Mouse (Mus musculus) forebrain, embryonic 10.5 days (tissue): Measurements from ENCODE around the gene Pus3. TPM values are rescaled to one million over a fixed set of nuclear protein-coding genes. Genes with fewer than 3 reads are reported as not detected.

Experiments used
- DNase-seq: peaks from one replicate; pipeline ENCODE4 v3.0.0-alpha.2; 2017; ENCODE audit warnings: low spot score; ENCODE audit errors: extremely low spot score
- H3K27ac ChIP-seq: fragments of 300-500 bp; sonication (generic); 2 replicates; pipeline ENCODE4 v1.5.1; 2016; ENCODE audit warnings: mild to moderate bottlenecking
- H3K27me3 ChIP-seq: fragments of 300-500 bp; sonication (generic); 2 replicates; pipeline ENCODE4 v1.6.1; 2016; ENCODE audit warnings: mild to moderate bottlenecking; ENCODE audit not compliant: poor library complexity, severe bottlenecking
- H3K36me3 ChIP-seq: fragments of 300-500 bp; sonication (generic); replicated peaks from 2 replicates; pipeline ENCODE4 v1.6.1; 2016; ENCODE audit warnings: mild to moderate bottlenecking, moderate library complexity
- H3K4me1 ChIP-seq: fragments of 300-500 bp; sonication (generic); 2 replicates; pipeline ENCODE4 v1.6.1; 2016
- H3K4me3 ChIP-seq: fragments of 300-500 bp; sonication (generic); 2 replicates; pipeline ENCODE4 v1.5.1; 2016; ENCODE audit warnings: mild to moderate bottlenecking, moderate library complexity
- H3K9me3 ChIP-seq: fragments of 300-500 bp; sonication (generic); 2 replicates; pipeline ENCODE4 v1.6.1; 2016; ENCODE audit warnings: mild to moderate bottlenecking, moderate library complexity
- whole genome bisulfite sequencing: fragments of 180-500 bp; shearing (Covaris S2); methylation state at CpG from one replicate; pipeline ENCODE4 v1.1.7; 2016; 5-methylcytosine and 5-hydroxymethylcytosine counted together
- polyA plus RNA-seq: library from polyadenylated mRNA; unstranded; fragments of >200 nt; fragmentation: Nextera tagmentation; extraction: Ambion mirVana; gene quantifications from 2 replicates; pipeline ENCODE4 v1.2.1, GENCODE M21; 2016

The Pus3 gene
- polyA plus RNA-seq, 1 experiment from 2014 or later = 22.9 TPM

DNA sequence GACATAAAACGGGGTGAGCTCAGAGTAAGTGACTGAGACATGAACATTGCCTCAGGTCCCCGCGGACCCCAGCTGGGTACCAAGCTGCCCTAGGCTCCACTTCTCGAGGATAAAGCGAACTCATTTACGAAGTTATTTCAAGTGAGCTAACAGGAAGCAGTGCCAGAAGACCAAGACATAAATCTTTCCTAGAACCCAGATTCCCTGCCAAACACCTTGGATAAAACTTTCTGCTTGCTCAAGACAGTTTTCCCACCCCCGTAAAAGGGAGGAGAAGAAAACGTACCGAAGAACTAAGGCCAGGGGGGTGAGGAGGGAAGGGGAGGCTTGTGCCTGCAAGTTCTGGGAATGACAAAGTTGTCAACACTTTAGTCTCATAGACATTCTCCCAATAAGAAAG is 25.1 kb upstream of the Pus3 start:
- Histone ChIP-seq H3K4me3 (no peak overlapping the region), H3K27ac (no peak overlapping the region), H3K9me3 (no peaks in the 10 kb centered on the region), H3K4me1 (peaks cover 29% of the 10 kb centered on the region), H3K36me3 (no peaks in the 10 kb centered on the region), H3K27me3 (no peaks in the 10 kb centered on the region)
- no peak for DNase-seq
- 88% methylated on average over 9 of the region's 9 CpGs for WGBS

GRCm38 (mm10) chr9:35535110-35535509 is 23.3 kb upstream of the Pus3 start:
- WGBS = 15% methylated on average over 2 of the region's 2 CpGs
- Histone ChIP-seq H3K4me3 (no peak overlapping the region), H3K27me3 (no peaks in the 10 kb centered on the region), H3K9me3 (no peaks in the 10 kb centered on the region), H3K36me3 (no peaks in the 10 kb centered on the region), H3K27ac (peak overlapping the region; percentile 40; the same call in 1 of the 2 replicates), H3K4me1 (peaks cover 28% of the 10 kb centered on the region)
- peak; percentile 68 for DNase-seq

DNA sequence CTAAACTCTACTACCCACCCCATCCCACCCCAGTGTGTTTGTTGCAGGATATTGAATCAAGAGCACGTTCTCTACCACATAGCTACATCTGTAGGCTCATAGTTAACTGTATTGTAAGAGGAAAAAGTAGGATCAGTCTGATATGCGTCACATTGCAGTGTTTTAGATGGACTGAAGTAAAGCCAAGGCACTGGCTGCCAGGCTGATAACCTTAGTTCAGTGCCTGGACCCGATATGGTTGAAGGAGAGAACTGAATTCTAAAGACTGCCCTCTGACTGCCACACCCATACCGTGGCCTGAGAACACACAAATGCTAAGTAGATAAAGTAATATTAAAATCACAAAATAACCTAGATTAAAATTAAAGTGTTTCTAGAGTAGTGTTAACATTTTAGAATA is 22.5 kb upstream of the Pus3 start:
- DNase-seq = no peak
- H3K4me3 ChIP-seq = no peak overlapping the region
- no peaks in the 10 kb centered on the region for H3K9me3 ChIP-seq
- H3K4me1 ChIP-seq = peaks cover 22% of the 10 kb centered on the region
- 85% methylated on average over 4 of the region's 4 CpGs for WGBS
- H3K27ac ChIP-seq = no peak overlapping the region
- H3K27me3 ChIP-seq = no peaks in the 10 kb centered on the region
- no peaks in the 10 kb centered on the region for H3K36me3 ChIP-seq

- Histone ChIP-seq H3K27me3 (no peaks in the 10 kb centered on the region), H3K27ac (no peak overlapping the region), H3K9me3 (no peaks in the 10 kb centered on the region), H3K36me3 (no peaks in the 10 kb centered on the region), H3K4me1 (peaks cover 22% of the 10 kb centered on the region), H3K4me3 (no peak overlapping the region)
- DNase-seq = no peak
- 89% methylated on average over 13 of the region's 13 CpGs for WGBS
These were observed 19.2 kb upstream of the Pus3 start for GRCm38 (mm10) chr9:35539001-35539750.

GRCm38 (mm10) chr9:35541024-35541423 is 17.4 kb upstream of the Pus3 start:
- Histone ChIP-seq H3K27ac (no peak overlapping the region), H3K4me3 (no peak overlapping the region), H3K4me1 (peaks cover 17% of the 10 kb centered on the region), H3K9me3 (no peaks in the 10 kb centered on the region), H3K27me3 (no peaks in the 10 kb centered on the region), H3K36me3 (no peaks in the 10 kb centered on the region)
- no peak for DNase-seq
- WGBS = 83% methylated on average over 5 of the region's 5 CpGs

DNA sequence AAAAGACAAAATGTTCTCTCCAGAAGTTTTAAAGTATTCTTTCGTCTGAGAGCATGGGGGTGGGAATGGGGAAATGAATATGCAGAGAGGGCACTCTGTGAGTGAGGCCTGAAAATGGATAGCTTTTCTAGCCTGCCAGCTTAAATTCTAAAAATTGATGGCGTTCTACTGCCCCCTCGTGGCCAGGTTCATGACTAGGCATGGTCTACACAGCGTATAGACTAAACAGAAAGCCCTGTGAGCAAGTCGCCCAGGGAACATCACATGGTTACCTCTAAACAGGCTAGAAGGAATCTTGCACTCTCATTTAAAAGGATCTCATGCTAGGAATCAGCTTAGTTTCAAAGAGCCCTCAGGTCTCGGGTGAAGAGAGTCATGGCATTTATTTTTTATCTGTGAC is 16.9 kb upstream of the Pus3 start:
- Histone ChIP-seq H3K36me3 (no peaks in the 10 kb centered on the region), H3K27me3 (no peaks in the 10 kb centered on the region), H3K4me1 (peaks cover 17% of the 10 kb centered on the region), H3K27ac (no peak overlapping the region), H3K4me3 (no peak overlapping the region), H3K9me3 (no peaks in the 10 kb centered on the region)
- peak; percentile 83 for DNase-seq
- 10% methylated on average over 6 of the region's 6 CpGs for WGBS

DNA sequence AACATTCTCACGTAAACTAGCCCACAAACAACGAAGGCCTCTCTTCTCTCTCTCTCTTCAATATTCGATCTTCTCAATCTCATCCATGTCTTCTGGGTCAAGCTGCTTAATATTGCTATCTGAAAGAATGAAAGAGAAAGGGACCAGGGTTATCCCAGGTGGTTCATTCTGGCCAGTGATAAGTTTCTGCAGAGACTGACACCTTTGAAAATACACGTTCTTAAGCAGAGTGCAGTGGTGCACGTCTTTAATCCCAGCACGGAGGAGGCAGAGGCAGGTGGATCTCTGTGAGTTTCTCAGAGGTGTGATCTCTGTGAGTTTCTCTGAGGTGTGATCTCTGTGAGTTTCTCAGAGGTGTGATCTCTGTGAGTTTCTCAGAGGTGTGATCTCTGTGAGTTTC is 16.5 kb upstream of the Pus3 start:
- Histone ChIP-seq H3K4me3 (no peak overlapping the region), H3K4me1 (peaks cover 17% of the 10 kb centered on the region), H3K9me3 (no peaks in the 10 kb centered on the region), H3K27me3 (no peaks in the 10 kb centered on the region), H3K27ac (no peak overlapping the region), H3K36me3 (no peaks in the 10 kb centered on the region)
- no peak for DNase-seq
- WGBS = 72% methylated on average over 6 of the region's 6 CpGs

- WGBS = 90% methylated on average over 14 of the region's 14 CpGs
- no peaks in the 10 kb centered on the region for H3K36me3 ChIP-seq
- H3K4me1 ChIP-seq = peaks cover 7% of the 10 kb centered on the region
- no peaks in the 10 kb centered on the region for H3K9me3 ChIP-seq
- no peaks in the 10 kb centered on the region for H3K27me3 ChIP-seq
- no peak overlapping the region for H3K27ac ChIP-seq
- DNase-seq = no peak
- no peak overlapping the region for H3K4me3 ChIP-seq
These were observed 15.1 kb upstream of the Pus3 start for GRCm38 (mm10) chr9:35543099-35543860.

DNA sequence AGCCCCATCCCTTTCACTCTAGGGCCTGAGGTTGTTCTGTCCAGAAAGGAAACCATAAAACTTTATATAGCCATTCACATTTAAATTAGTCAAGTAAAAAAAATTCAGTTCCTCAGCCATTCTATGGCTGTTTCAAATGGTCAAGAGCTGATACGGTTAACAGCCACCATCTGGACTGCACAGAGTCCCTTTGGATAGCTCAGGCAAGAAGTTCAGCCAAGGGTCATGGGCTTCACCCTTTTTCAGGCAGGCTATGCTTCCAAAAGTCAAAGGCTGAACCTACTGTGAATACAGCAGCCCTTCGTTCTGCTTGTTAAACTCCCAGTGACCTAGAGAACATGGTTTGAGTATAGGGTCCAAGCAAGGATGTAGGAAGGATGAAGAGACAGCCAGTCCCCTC is 13.7 kb upstream of the Pus3 start:
- H3K36me3 ChIP-seq = no peaks in the 10 kb centered on the region
- no peaks in the 10 kb centered on the region for H3K27me3 ChIP-seq
- 68% methylated on average over 2 of the region's 2 CpGs for WGBS
- no peak overlapping the region for H3K27ac ChIP-seq
- H3K4me3 ChIP-seq = no peak overlapping the region
- H3K4me1 ChIP-seq = no peaks in the 10 kb centered on the region
- DNase-seq = no peak
- H3K9me3 ChIP-seq = no peaks in the 10 kb centered on the region

- Histone ChIP-seq H3K27ac (no peak overlapping the region), H3K4me1 (no peaks in the 10 kb centered on the region), H3K9me3 (no peaks in the 10 kb centered on the region), H3K27me3 (no peaks in the 10 kb centered on the region), H3K36me3 (no peaks in the 10 kb centered on the region), H3K4me3 (no peak overlapping the region)
- no peak for DNase-seq
- WGBS = 82% methylated on average over 12 of the region's 12 CpGs
These were observed 12.7 kb upstream of the Pus3 start for GRCm38 (mm10) chr9:35545704-35546103.

- H3K4me3 ChIP-seq = no peak overlapping the region
- no peak overlapping the region for H3K27ac ChIP-seq
- DNase-seq = no peak
- WGBS = 90% methylated on average over 9 of the region's 9 CpGs
- H3K4me1 ChIP-seq = no peaks in the 10 kb centered on the region
- H3K27me3 ChIP-seq = no peaks in the 10 kb centered on the region
- H3K9me3 ChIP-seq = no peaks in the 10 kb centered on the region
- H3K36me3 ChIP-seq = no peaks in the 10 kb centered on the region
These were observed 11.7 kb upstream of the Pus3 start for GRCm38 (mm10) chr9:35546745-35547144.

- DNase-seq = no peak
- Histone ChIP-seq H3K27ac (no peak overlapping the region), H3K9me3 (no peaks in the 10 kb centered on the region), H3K27me3 (no peaks in the 10 kb centered on the region), H3K4me1 (no peaks in the 10 kb centered on the region), H3K36me3 (no peaks in the 10 kb centered on the region), H3K4me3 (no peak overlapping the region)
- WGBS = 89% methylated on average over 9 of the region's 9 CpGs
These were observed 9.9 kb upstream of the Pus3 start for GRCm38 (mm10) chr9:35548455-35548854.

- peaks cover 19% of the 10 kb centered on the region for H3K27me3 ChIP-seq
- H3K36me3 ChIP-seq = peaks cover 13% of the 10 kb centered on the region
- H3K9me3 ChIP-seq = no peaks in the 10 kb centered on the region
- no peak for DNase-seq
- WGBS = 83% methylated on average over 12 of the region's 12 CpGs
- peaks cover 24% of the 10 kb centered on the region for H3K4me1 ChIP-seq
- H3K4me3 ChIP-seq = no peak overlapping the region
- H3K27ac ChIP-seq = no peak overlapping the region
These were observed 1.8 kb upstream of the Pus3 start for GRCm38 (mm10) chr9:35556494-35557102.
